Mouse (Mus musculus): ENCODE data around the gene Khnyn. TPM values are rescaled to one million over a fixed set of nuclear protein-coding genes. Genes with fewer than 3 reads are reported as not detected.

Gene Khnyn
- polyA plus RNA-seq (2016; fragmentation: Nextera tagmentation; extraction: Ambion mirVana), result 12.8 and 13.0 TPM in 2 replicates

- Histone ChIP-seq H3K4me2 (peak within 1 kb of the TSS; percentile 88), H3K36me3 (peaks cover 39% of the 10 kb centered on the region), H3K27me3 (replicated peaks) (no peaks in the 10 kb centered on the region), H3K9ac (peak within 1 kb of the TSS; percentile 96), H3K4me1 (peaks cover 57% of the 10 kb centered on the region), H3K4me3 (peak within 1 kb of the TSS; percentile 81), H3K27ac (peak within 1 kb of the TSS; percentile 93), H3K9me3 (replicated peaks) (no peaks in the 10 kb centered on the region)
- WGBS (ENCODE audit: insufficient replicate concordance), result 4% methylated on average over 29 of the region's 30 CpGs
- ATAC-seq, result peak; percentile 92
Observed at GRCm38 (mm10) chr14:55884713-55885113, at the start of gene Khnyn. Gene Khnyn, plus strand, starts transcription at chr14:55884947.

- H3K4me3 ChIP-seq, result no peak overlapping the region
- no peak for ATAC-seq
Observed at GRCm38 (mm10) chr14:55838312-55838711, 46.4 kb upstream of the Khnyn start.

GRCm38 (mm10) chr14:55838740-55839139, 46.0 kb upstream of the Khnyn start:
- 45% methylated on average over 4 of the region's 4 CpGs for WGBS (ENCODE audit: insufficient replicate concordance)
- H3K9ac ChIP-seq, result no peak overlapping the region
- H3K27me3 ChIP-seq (replicated peaks), result peaks cover 7% of the 10 kb centered on the region; the same call in 1 of the 2 replicates

More at GRCm38 (mm10) chr14:55838312-55838711, 46.4 kb upstream of the Khnyn start:
- Histone ChIP-seq H3K27ac (no peak overlapping the region), H3K36me3 (no peaks in the 10 kb centered on the region), H3K4me2 (no peak overlapping the region), H3K4me1 (no peaks in the 10 kb centered on the region), H3K9me3 (replicated peaks) (no peaks in the 10 kb centered on the region), H3K9ac (no peak overlapping the region), H3K27me3 (replicated peaks) (peaks cover 7% of the 10 kb centered on the region; the same call in 1 of the 2 replicates)
- 67% methylated on average over 5 of the region's 5 CpGs for WGBS (ENCODE audit: insufficient replicate concordance)

GRCm38 (mm10) chr14:55840853-55841366, 43.8 kb upstream of the Khnyn start:
- no peak overlapping the region for H3K4me2 ChIP-seq
- H3K27me3 ChIP-seq (replicated peaks), result no peaks in the 10 kb centered on the region; the same call in 1 of the 2 replicates
- no peak overlapping the region for H3K9ac ChIP-seq
- 57% methylated on average over 4 of the region's 4 CpGs for WGBS (ENCODE audit: insufficient replicate concordance)
- no peaks in the 10 kb centered on the region for H3K9me3 ChIP-seq (replicated peaks)
- no peak for ATAC-seq
- H3K36me3 ChIP-seq, result no peaks in the 10 kb centered on the region
- H3K4me3 ChIP-seq, result no peak overlapping the region
- H3K4me1 ChIP-seq, result no peaks in the 10 kb centered on the region
- H3K27ac ChIP-seq, result no peak overlapping the region

More at GRCm38 (mm10) chr14:55838740-55839139, 46.0 kb upstream of the Khnyn start:
- H3K4me3 ChIP-seq, result no peak overlapping the region
- H3K36me3 ChIP-seq, result no peaks in the 10 kb centered on the region
- no peak overlapping the region for H3K4me2 ChIP-seq
- ATAC-seq, result no peak
- H3K9me3 ChIP-seq (replicated peaks), result no peaks in the 10 kb centered on the region
- no peaks in the 10 kb centered on the region for H3K4me1 ChIP-seq
- H3K27ac ChIP-seq, result no peak overlapping the region

- Histone ChIP-seq H3K36me3 (no peaks in the 10 kb centered on the region), H3K4me3 (no peak overlapping the region), H3K27ac (no peak overlapping the region), H3K4me2 (no peak overlapping the region), H3K9ac (no peak overlapping the region), H3K4me1 (no peaks in the 10 kb centered on the region), H3K9me3 (replicated peaks) (no peaks in the 10 kb centered on the region), H3K27me3 (replicated peaks) (no peaks in the 10 kb centered on the region; the same call in 1 of the 2 replicates)
- whole genome bisulfite sequencing (ENCODE audit: insufficient replicate concordance), result 45% methylated on average over 4 of the region's 4 CpGs
- ATAC-seq, result no peak
Observed at GRCm38 (mm10) chr14:55842794-55843193, 42.0 kb upstream of the Khnyn start.

GRCm38 (mm10) chr14:55845506-55846294, 39.0 kb upstream of the Khnyn start:
- no peak overlapping the region for H3K27ac ChIP-seq
- ATAC-seq, result no peak
- 71% methylated on average over 9 of the region's 9 CpGs for WGBS (ENCODE audit: insufficient replicate concordance)

GRCm38 (mm10) chr14:55850885-55851284, 33.9 kb upstream of the Khnyn start:
- Histone ChIP-seq H3K9me3 (replicated peaks) (no peaks in the 10 kb centered on the region), H3K9ac (no peak overlapping the region), H3K4me3 (no peak overlapping the region), H3K4me2 (no peak overlapping the region), H3K36me3 (no peaks in the 10 kb centered on the region), H3K27ac (no peak overlapping the region), H3K27me3 (replicated peaks) (peaks cover 17% of the 10 kb centered on the region), H3K4me1 (peaks cover 44% of the 10 kb centered on the region)
- no peak for ATAC-seq
- whole genome bisulfite sequencing (ENCODE audit: insufficient replicate concordance), result 38% methylated on average over 6 of the region's 6 CpGs

More at GRCm38 (mm10) chr14:55845506-55846294, 39.0 kb upstream of the Khnyn start:
- H3K4me1 ChIP-seq, result peaks cover under 1% of the 10 kb centered on the region; the same call in 1 of the 2 replicates
- H3K9me3 ChIP-seq (replicated peaks), result no peaks in the 10 kb centered on the region
- H3K36me3 ChIP-seq, result no peaks in the 10 kb centered on the region
- no peaks in the 10 kb centered on the region; the same call in 1 of the 2 replicates for H3K27me3 ChIP-seq (replicated peaks)
- no peak overlapping the region for H3K9ac ChIP-seq
- H3K4me2 ChIP-seq, result no peak overlapping the region
- H3K4me3 ChIP-seq, result no peak overlapping the region

GRCm38 (mm10) chr14:55852646-55853551, 31.8 kb upstream of the Khnyn start:
- ATAC-seq, result peak; percentile 40
- Histone ChIP-seq H3K9ac (0 out of 2 replicates have a peak overlapping the region, but pooled peaks have one; percentile 43), H3K9me3 (replicated peaks) (no peaks in the 10 kb centered on the region), H3K36me3 (no peaks in the 10 kb centered on the region), H3K4me3 (peak overlapping the region; percentile 59; the same call in 1 of the 2 replicates), H3K27ac (peak overlapping the region; percentile 81), H3K4me1 (peaks cover 56% of the 10 kb centered on the region), H3K27me3 (replicated peaks) (peaks cover 17% of the 10 kb centered on the region), H3K4me2 (peak overlapping the region; percentile 80)
- WGBS (ENCODE audit: insufficient replicate concordance), result 24% methylated on average over 11 of the region's 11 CpGs

- ATAC-seq, result peak; percentile 75
- Histone ChIP-seq H3K27ac (peak within 1 kb of the TSS; percentile 81), H3K4me1 (peaks cover 61% of the 10 kb centered on the region), H3K27me3 (replicated peaks) (peaks cover 17% of the 10 kb centered on the region), H3K4me2 (peak within 1 kb of the TSS; percentile 80), H3K36me3 (no peaks in the 10 kb centered on the region), H3K9ac (peak within 1 kb of the TSS; percentile 43), H3K4me3 (peak within 1 kb of the TSS; percentile 59), H3K9me3 (replicated peaks) (no peaks in the 10 kb centered on the region)
- 4% methylated on average over 32 of the region's 33 CpGs for WGBS (ENCODE audit: insufficient replicate concordance)
Observed at GRCm38 (mm10) chr14:55853621-55854285, 31.0 kb upstream of the Khnyn start, which contains the start of gene Nynrin. Gene Nynrin, plus strand, starts transcription at chr14:55854010.

- Histone ChIP-seq H3K4me1 (peaks cover 61% of the 10 kb centered on the region), H3K4me2 (peak overlapping the region; percentile 80), H3K9me3 (replicated peaks) (no peaks in the 10 kb centered on the region), H3K9ac (peak overlapping the region; percentile 43), H3K36me3 (no peaks in the 10 kb centered on the region), H3K4me3 (peak overlapping the region; percentile 59), H3K27me3 (replicated peaks) (peaks cover 17% of the 10 kb centered on the region), H3K27ac (peak overlapping the region; percentile 81)
- 5% methylated on average over 9 of the region's 9 CpGs for WGBS (ENCODE audit: insufficient replicate concordance)
- no peak for ATAC-seq
Observed at GRCm38 (mm10) chr14:55854406-55855100, 30.2 kb upstream of the Khnyn start.
